Mouse (Mus musculus): ENCODE results near the gene Rps19bp1. TPM values are rescaled to one million over a fixed set of nuclear protein-coding genes. Genes with fewer than 3 reads are reported as not detected.

Rps19bp1 gene
- polyA plus RNA-seq (2015; fragmentation: Nextera tagmentation; extraction: Ambion mirVana) = 39.0 and 39.7 TPM in 2 replicates

DNA sequence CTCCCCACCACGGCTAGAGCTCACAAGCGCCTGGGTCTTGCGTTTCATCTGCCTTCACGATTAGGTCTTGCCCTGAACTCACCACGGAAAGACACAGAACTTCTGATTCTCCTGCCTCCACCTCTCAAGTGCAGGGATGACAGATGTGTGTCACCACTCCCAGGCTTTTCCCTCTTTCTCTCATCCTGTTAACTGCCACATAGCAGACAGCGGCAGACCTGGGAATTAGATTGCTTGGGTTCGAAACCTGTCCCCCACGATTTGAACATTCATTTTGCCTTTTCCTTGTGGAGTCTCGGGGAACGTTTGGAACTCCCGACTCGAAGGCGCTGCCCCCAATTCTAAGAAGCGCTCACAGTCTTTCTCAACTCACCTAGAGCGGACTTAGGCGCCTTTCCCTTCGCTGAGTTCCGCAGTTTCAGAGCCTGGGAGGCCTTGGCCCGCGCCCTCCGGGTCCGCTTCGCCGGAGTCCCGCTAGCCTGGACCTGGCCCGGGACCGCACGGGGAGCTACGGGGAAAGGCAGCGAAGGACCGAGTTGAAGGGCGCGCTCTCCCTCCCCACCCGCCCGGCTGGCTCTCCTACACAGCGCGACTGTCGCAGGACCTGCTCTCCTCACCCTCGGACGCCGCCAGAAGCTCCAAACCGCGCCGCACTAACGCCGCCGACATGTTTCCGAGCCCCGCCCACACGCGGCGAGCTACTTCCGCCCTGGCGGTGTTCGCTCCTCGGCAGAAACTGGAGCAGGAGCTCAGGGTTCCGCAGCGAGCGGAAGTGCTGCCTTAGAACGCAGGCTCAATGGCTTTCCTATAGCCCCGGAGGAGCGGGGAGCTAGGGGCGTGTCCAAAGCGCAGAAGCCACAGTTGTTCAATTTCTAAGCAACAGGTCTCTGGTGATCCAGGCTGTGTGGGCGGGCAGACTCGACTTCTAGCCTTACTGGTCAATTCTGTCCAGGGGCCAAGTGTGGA is at the start of gene Rps19bp1:
Rps19bp1 (minus strand) TSS at position 706 of the 966 bp plus-strand sequence.
- peak within 1 kb of the TSS; percentile 91 for H3K4me3 ChIP-seq
- H3K9ac ChIP-seq = peak within 1 kb of the TSS; percentile 96
- WGBS = under 1% methylated on average over 65 of the region's 66 CpGs
- peak; percentile 84 for ATAC-seq (ENCODE audit: extremely low read depth, insufficient number of reproducible peaks, low FRiP score, low TSS enrichment)
- peaks cover 3% of the 10 kb centered on the region; the same call in 1 of the 2 replicates for H3K27me3 ChIP-seq (replicated peaks)
- peak within 1 kb of the TSS; percentile 67 for H3K27ac ChIP-seq (replicated peaks)
- H3K4me1 ChIP-seq = peaks cover 23% of the 10 kb centered on the region
- peak within 1 kb of the TSS; percentile 89 for H3K4me2 ChIP-seq
- H3K9me3 ChIP-seq = no peaks in the 10 kb centered on the region
- peaks cover 23% of the 10 kb centered on the region for H3K36me3 ChIP-seq

DNA sequence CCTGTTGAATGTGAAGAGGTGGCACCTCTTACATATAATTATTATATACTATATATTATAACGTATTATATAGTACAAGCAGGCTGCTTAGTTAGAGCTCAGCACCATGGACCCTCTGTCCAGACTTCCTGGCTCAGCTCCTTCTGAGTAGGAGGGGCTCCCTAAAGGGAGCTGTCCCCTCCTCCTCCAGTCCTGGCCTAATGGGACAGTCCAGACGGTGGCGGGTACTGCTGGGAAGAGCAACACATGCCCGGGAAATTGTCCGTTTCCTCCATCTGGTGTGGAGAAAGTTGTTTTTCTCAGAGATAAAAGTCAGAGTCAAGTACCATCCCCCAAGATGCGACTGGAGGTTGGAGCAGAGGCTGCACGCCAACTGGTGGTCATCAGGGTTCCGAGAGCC is 42.0 kb upstream of the Rps19bp1 start:
- peaks cover 41% of the 10 kb centered on the region for H3K27me3 ChIP-seq (replicated peaks)
- H3K9ac ChIP-seq = no peak overlapping the region
- no peak overlapping the region for H3K27ac ChIP-seq (replicated peaks)
- H3K4me1 ChIP-seq = no peaks in the 10 kb centered on the region
- WGBS = 34% methylated on average over 8 of the region's 8 CpGs
- H3K4me3 ChIP-seq = no peak overlapping the region
- no peak overlapping the region for H3K4me2 ChIP-seq
- no peak for ATAC-seq (ENCODE audit: extremely low read depth, insufficient number of reproducible peaks, low FRiP score, low TSS enrichment)
- no peaks in the 10 kb centered on the region for H3K9me3 ChIP-seq
- no peaks in the 10 kb centered on the region for H3K36me3 ChIP-seq

GRCm38 (mm10) chr15:80304188-80304587 is 40.1 kb upstream of the Rps19bp1 start:
- ATAC-seq (ENCODE audit: extremely low read depth, insufficient number of reproducible peaks, low FRiP score, low TSS enrichment) = no peak
- 88% methylated on average over 12 of the region's 12 CpGs for WGBS

DNA sequence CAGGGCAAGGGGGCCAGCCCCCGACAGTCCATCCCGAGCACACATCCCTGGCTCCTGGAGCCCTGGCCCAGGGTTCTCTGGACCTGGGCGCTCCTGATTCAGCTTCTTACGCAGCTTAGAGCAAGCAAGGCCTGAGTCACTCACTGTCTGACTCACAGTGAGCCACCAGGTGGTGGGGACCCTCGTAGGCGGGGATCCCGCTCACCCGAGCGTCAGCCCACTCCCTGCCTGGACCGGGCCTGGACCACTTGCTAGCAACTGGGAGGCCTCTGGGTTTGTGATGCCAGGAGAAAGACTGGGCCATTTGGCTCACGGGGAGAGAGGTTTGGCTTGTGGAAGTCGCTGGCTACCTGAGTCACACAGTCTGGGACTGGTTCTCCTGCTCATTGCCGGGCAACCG is 39.7 kb upstream of the Rps19bp1 start:
- 66% methylated on average over 14 of the region's 14 CpGs for WGBS
- H3K4me3 ChIP-seq = no peak overlapping the region
- H3K27me3 ChIP-seq (replicated peaks) = peaks cover 49% of the 10 kb centered on the region
- no peaks in the 10 kb centered on the region for H3K36me3 ChIP-seq
- no peak overlapping the region for H3K27ac ChIP-seq (replicated peaks)
- no peak overlapping the region for H3K4me2 ChIP-seq
- no peak overlapping the region for H3K9ac ChIP-seq
- no peak for ATAC-seq (ENCODE audit: extremely low read depth, insufficient number of reproducible peaks, low FRiP score, low TSS enrichment)
- H3K9me3 ChIP-seq = no peaks in the 10 kb centered on the region
- H3K4me1 ChIP-seq = no peaks in the 10 kb centered on the region

More at GRCm38 (mm10) chr15:80304188-80304587, 40.1 kb upstream of the Rps19bp1 start:
- Histone ChIP-seq H3K4me2 (no peak overlapping the region), H3K9me3 (no peaks in the 10 kb centered on the region), H3K4me3 (no peak overlapping the region), H3K27me3 (replicated peaks) (peaks cover 49% of the 10 kb centered on the region), H3K36me3 (no peaks in the 10 kb centered on the region), H3K9ac (no peak overlapping the region), H3K4me1 (no peaks in the 10 kb centered on the region), H3K27ac (replicated peaks) (no peak overlapping the region)

- Histone ChIP-seq H3K36me3 (no peaks in the 10 kb centered on the region), H3K4me1 (no peaks in the 10 kb centered on the region), H3K9ac (no peak overlapping the region), H3K4me3 (no peak overlapping the region), H3K27ac (replicated peaks) (no peak overlapping the region), H3K27me3 (replicated peaks) (peaks cover 45% of the 10 kb centered on the region), H3K9me3 (no peaks in the 10 kb centered on the region), H3K4me2 (no peak overlapping the region)
- 100% methylated on average over 1 of the region's 1 CpGs for WGBS
- no peak for ATAC-seq (ENCODE audit: extremely low read depth, insufficient number of reproducible peaks, low FRiP score, low TSS enrichment)
Measured at GRCm38 (mm10) chr15:80297146-80297545, 33.0 kb upstream of the Rps19bp1 start.

- no peaks in the 10 kb centered on the region for H3K36me3 ChIP-seq
- no peak overlapping the region for H3K4me2 ChIP-seq
- WGBS = 5% methylated on average over 10 of the region's 10 CpGs
- H3K4me1 ChIP-seq = peaks cover 16% of the 10 kb centered on the region
- no peaks in the 10 kb centered on the region for H3K9me3 ChIP-seq
- no peak for ATAC-seq (ENCODE audit: extremely low read depth, insufficient number of reproducible peaks, low FRiP score, low TSS enrichment)
- H3K27me3 ChIP-seq (replicated peaks) = peaks cover 97% of the 10 kb centered on the region
- H3K9ac ChIP-seq = no peak overlapping the region
- H3K27ac ChIP-seq (replicated peaks) = no peak overlapping the region
- no peak overlapping the region for H3K4me3 ChIP-seq
Measured at GRCm38 (mm10) chr15:80289436-80289835, 25.3 kb upstream of the Rps19bp1 start.

GRCm38 (mm10) chr15:80288036-80288435 is 23.9 kb upstream of the Rps19bp1 start:
- Histone ChIP-seq H3K27ac (replicated peaks) (no peak overlapping the region), H3K9me3 (no peaks in the 10 kb centered on the region), H3K27me3 (replicated peaks) (peaks cover 97% of the 10 kb centered on the region), H3K9ac (no peak overlapping the region), H3K4me3 (peak overlapping the region; percentile 54), H3K4me1 (peaks cover 16% of the 10 kb centered on the region), H3K36me3 (no peaks in the 10 kb centered on the region), H3K4me2 (peak overlapping the region; percentile 82)
- 5% methylated on average over 23 of the region's 23 CpGs for WGBS
- no peak for ATAC-seq (ENCODE audit: extremely low read depth, insufficient number of reproducible peaks, low FRiP score, low TSS enrichment)

GRCm38 (mm10) chr15:80286851-80287415 is 22.8 kb upstream of the Rps19bp1 start, which contains the start of gene Cacna1i:
Gene Cacna1i (plus strand): TSS chr15:80287238.
- H3K27ac ChIP-seq (replicated peaks) = no peak within 1 kb of the TSS
- H3K4me2 ChIP-seq = peak within 1 kb of the TSS; percentile 82
- 2% methylated on average over 46 of the region's 50 CpGs for WGBS
- peaks cover 16% of the 10 kb centered on the region for H3K4me1 ChIP-seq
- peaks cover 99% of the 10 kb centered on the region for H3K27me3 ChIP-seq (replicated peaks)
- peak within 1 kb of the TSS; percentile 58 for H3K9ac ChIP-seq
- H3K36me3 ChIP-seq = no peaks in the 10 kb centered on the region
- H3K4me3 ChIP-seq = peak within 1 kb of the TSS; percentile 54
- no peak for ATAC-seq (ENCODE audit: extremely low read depth, insufficient number of reproducible peaks, low FRiP score, low TSS enrichment)
- H3K9me3 ChIP-seq = no peaks in the 10 kb centered on the region

- Histone ChIP-seq H3K27ac (replicated peaks) (no peak overlapping the region), H3K4me2 (no peak overlapping the region), H3K4me3 (no peak overlapping the region), H3K9ac (no peak overlapping the region), H3K36me3 (no peaks in the 10 kb centered on the region), H3K9me3 (no peaks in the 10 kb centered on the region), H3K27me3 (replicated peaks) (peaks cover 80% of the 10 kb centered on the region), H3K4me1 (no peaks in the 10 kb centered on the region)
- ATAC-seq (ENCODE audit: extremely low read depth, insufficient number of reproducible peaks, low FRiP score, low TSS enrichment) = no peak
- 20% methylated on average over 6 of the region's 6 CpGs for WGBS
Measured at GRCm38 (mm10) chr15:80280646-80281045, 16.5 kb upstream of the Rps19bp1 start.

- Histone ChIP-seq H3K4me2 (no peak overlapping the region), H3K4me1 (no peaks in the 10 kb centered on the region)
Measured at GRCm38 (mm10) chr15:80279053-80279452, 14.9 kb upstream of the Rps19bp1 start.

DNA sequence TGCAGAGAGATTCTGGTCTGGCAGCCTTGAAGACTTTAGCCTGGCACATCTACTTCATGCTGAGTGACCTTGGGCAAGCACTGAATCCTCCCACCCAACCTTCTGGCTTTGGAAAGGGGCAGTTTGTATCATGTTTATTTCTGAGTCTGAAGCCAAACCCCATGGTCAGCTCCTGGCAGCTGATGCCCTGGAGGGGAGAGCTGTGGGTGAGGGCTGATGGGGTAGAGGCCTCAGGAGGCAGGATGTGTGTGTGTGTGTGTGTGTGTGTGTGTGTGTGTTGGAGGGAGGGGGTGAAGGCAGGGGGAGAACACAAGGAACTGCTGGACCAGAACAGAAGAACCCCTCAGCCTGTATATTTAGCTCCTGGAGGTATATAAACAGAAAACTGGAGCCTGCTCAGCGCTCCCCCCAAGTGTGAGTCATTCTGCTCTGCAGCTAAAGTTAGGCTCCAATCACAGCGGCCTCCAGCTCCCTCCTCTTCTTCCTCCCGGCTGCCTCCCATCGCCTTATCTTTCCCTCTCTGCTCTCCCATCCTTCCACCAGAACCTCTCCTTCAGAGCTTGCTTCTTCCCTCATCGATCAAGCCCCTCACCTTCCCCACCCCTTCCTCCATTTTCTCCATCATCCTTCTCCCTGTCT is 14.1 kb upstream of the Rps19bp1 start:
- Histone ChIP-seq H3K9ac (no peak overlapping the region), H3K9me3 (no peaks in the 10 kb centered on the region), H3K4me3 (no peak overlapping the region), H3K4me2 (no peak overlapping the region), H3K4me1 (no peaks in the 10 kb centered on the region), H3K27me3 (replicated peaks) (peaks cover 79% of the 10 kb centered on the region), H3K36me3 (no peaks in the 10 kb centered on the region), H3K27ac (replicated peaks) (no peak overlapping the region)
- WGBS = 44% methylated on average over 5 of the region's 5 CpGs
- ATAC-seq (ENCODE audit: extremely low read depth, insufficient number of reproducible peaks, low FRiP score, low TSS enrichment) = no peak

More at GRCm38 (mm10) chr15:80279053-80279452, 14.9 kb upstream of the Rps19bp1 start:
- Histone ChIP-seq H3K27ac (replicated peaks) (no peak overlapping the region), H3K36me3 (no peaks in the 10 kb centered on the region), H3K27me3 (replicated peaks) (peaks cover 79% of the 10 kb centered on the region), H3K9ac (no peak overlapping the region), H3K4me3 (no peak overlapping the region), H3K9me3 (no peaks in the 10 kb centered on the region)
- ATAC-seq (ENCODE audit: extremely low read depth, insufficient number of reproducible peaks, low FRiP score, low TSS enrichment) = no peak
- 58% methylated on average over 2 of the region's 2 CpGs for WGBS
